Mouse (Mus musculus) brain, adult 2 months (tissue): ENCODE measurements at regions not wholly inside any gene's neighbourhood (a gene's known extent, or its start where the extent isn't known, plus 50 kb on each side); places are given as distances from the start of the nearest gene placed in this dataset.

Experiments used
- DNase-seq: peaks from one replicate; pipeline ENCODE4 v3.0.0; 2011; ENCODE audit warnings: low read depth, low spot score

- no peak for DNase-seq
These were observed 220.1 kb downstream of the Elavl2 start for GRCm38 (mm10) chr4:91180241-91181096.

DNA sequence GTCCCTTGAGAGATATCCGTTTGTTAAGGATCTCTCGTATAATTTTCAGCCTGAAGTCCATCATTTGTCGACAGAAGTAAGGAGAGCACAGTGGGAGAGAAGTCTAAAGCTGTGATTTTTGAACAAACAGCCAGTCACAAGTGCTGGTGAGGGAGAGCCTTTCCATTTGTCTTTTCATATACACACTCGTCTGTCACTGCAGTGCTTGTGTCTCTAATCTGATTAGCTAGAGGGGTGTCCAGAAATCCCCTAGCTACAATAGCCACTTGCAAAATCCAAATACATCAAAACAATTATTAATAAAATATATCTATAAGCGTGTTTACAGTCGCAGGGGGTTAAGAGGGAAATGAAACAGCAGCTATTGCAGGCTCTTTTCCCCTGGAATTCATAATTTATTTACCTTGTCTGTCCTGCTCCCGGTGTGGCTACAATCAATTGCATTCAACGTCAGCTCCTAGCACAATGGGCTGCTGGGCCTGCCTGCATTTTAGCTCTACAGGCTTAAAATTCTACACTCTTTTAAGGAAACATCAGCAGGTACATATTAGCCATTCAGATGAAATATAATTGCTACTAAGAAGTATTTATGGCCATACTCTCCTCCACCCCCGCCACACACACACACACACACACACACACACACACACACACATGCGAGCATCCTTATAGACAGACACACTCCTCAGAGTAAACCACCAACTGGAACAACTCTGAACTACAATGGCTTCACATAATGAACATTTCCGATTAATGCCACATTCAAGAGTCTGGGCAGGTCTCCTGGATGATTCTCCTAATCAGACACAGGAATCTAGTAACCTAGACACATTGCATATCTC is 236.1 kb downstream of the Elavl2 start:
- no peak for DNase-seq

DNA sequence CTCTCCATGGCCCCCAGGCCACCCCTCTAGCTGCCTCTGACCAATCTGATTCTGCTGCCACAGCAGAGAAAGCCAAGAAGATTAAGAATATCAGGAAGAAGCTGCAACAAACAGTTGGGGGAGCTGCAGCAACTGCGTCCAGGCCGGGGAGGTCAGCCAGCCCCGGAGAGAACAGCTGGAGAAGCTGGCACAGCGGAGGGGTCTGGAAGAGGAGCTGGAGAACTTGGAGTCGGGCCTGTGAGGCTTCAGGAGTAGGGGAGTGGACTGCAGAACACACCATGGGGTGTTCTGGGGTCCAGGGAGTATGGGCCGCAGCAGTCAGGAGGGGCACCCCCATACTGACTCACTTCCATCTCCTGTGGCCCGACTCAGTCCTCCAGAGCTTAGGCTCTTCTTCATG is 243.5 kb downstream of the Elavl2 start:
- no peak for DNase-seq

DNA sequence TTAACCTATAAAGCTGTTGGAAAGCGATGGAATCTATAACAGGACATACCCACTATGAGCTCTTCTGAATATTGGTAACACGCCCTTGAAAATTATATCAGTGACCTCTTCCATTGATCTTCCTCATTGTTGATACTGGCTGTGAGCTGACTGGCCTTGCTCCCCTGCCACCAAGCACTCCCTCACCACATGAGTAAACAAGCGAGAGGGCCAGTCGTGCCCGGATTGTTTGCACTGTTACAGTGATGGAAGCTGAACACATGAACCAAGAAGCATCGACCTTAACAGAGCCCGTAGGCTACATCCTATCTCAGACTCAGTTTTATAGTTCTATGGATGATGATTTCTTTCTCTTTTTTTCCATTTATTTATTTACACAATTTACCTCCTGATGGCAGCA is 255.9 kb downstream of the Elavl2 start:
- DNase-seq: no peak

GRCm38 (mm10) chr4:91143906-91144305 is 256.7 kb downstream of the Elavl2 start:
- peak; percentile 21 for DNase-seq

- peak; percentile 46 for DNase-seq
These were observed 265.3 kb downstream of the Elavl2 start for GRCm38 (mm10) chr4:91135327-91135726.

DNA sequence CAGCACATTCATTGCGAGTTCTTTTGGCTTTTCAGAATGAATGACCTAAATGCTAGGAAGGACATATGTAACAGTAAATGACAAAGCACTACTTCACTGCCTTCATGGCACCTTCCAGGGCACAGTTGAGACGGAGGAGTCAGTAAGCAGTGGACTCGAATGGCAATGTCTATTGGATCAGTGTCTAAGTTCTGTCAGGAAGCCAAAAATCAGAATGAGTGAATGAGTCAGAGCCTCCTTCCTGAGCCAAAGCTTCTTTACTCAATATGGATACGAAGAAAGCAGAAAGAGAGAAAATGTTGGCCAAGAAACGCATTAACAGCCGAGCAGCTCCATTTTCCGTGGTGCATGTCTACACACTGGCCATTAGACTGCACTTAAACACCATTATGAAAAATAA is 268.3 kb downstream of the Elavl2 start:
- peak; percentile 70 for DNase-seq

GRCm38 (mm10) chr4:91120277-91120676 is 280.3 kb downstream of the Elavl2 start:
- peak; percentile 29 for DNase-seq

DNA sequence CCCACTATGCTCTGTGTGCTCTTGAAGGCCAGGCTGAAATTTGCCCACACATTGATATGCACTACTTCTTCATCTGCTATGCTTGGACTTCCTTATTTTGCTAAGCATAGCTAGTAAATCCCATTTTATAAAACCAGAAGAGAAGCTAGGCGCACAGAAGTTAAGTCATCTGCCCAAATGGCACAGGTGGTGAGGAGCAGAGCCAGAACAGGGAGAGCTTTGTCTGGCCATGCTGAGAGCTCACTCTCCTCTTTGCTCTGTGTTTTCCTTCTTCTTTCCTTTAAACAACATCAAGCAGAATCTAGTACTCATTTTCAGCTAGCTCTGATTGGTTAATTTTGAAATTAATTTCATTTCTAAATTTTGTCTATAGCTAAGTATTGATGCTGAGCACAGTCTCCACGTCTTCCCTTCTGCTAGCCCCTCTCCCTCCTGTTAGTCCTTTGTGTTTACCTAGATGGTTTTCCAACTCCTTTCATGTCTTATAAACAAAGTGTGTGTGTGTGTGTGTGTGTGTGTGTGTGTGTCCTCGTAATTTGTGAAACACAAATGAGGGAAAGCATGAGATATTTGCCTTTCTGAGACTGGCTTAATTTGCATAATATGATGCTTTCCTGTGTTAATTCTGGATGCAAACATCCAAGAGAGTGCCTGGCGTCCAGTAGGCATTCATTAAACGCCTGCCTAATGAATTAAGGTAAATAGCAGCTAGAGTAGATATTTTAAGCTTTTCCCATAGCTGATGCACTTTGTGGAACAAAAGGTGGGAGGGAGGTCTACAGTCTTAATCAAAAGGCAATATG is 283.6 kb downstream of the Elavl2 start:
- peak; percentile 74 for DNase-seq

DNA sequence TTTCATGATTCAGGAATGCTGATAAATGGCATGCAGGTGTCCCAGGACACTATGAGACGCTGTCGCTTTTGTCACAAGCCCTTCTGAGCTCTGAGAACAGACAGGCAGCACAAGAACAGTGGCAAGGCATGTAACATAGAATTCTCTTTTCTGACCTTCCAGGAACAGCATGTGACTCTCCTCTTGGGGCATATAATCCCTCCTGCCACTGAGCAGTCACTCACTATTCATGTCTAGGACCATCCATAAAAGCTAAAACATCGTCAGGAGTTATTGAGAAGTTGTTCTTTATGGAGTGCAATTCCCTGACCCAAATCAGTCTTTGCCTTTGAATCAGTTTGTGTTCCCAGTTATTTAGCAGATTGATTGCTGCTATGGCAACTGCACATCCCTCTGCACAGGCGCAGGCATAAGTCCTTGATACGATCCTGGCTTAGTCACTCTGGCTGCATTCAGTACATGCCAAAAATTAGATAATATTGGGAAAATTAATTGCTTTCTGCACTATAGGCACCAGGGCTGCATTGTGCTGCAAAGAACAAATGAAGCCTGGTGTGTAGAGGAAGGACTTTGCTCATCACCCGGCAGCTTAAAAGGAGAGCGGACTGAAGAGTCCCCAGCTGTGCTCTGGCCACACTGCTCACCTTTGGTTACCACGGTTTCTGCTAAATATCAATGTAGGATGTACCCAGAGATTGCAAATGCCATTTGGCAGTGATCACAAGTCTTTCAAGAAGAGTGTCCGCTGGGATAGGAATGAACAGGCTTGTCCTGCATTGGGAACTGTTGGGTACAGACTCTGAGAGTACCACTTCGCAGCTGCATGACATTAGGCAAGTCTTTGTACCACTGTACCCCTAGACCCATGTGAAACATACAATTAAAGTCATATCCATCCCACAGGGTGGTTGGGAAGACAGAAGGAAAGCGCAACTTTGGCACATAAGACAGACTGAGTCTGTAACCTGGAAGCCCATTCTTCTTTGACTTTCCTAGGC is 288.6 kb downstream of the Elavl2 start:
- peak; percentile 70 for DNase-seq

- peak; percentile 96 for DNase-seq
These were observed 304.5 kb downstream of the Elavl2 start for GRCm38 (mm10) chr4:91096086-91096485.

GRCm38 (mm10) chr4:91094382-91094781 is 306.2 kb downstream of the Elavl2 start:
- peak; percentile 72 for DNase-seq

DNA sequence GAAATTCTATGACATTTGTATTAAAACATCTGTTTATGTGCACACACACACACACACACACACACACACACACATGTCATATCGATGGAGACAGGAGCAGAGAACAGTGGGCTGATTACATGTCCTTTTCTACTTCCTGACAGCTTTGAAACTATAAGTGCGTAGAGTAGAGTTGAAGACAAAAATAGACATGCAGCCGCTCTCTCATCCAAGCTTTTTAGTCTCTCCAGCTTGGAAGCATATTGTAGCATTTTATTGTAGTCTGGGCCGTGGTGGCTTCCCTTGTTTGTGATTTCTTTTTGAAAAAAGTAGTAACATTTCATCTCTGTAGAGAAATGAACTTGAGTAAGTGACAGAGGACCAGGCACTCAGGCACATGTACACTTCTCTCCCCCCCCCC is 306.7 kb downstream of the Elavl2 start:
- peak; percentile 57 for DNase-seq

- DNase-seq: peak; percentile 41
These were observed 308.3 kb downstream of the Elavl2 start for GRCm38 (mm10) chr4:91092323-91092722.

DNA sequence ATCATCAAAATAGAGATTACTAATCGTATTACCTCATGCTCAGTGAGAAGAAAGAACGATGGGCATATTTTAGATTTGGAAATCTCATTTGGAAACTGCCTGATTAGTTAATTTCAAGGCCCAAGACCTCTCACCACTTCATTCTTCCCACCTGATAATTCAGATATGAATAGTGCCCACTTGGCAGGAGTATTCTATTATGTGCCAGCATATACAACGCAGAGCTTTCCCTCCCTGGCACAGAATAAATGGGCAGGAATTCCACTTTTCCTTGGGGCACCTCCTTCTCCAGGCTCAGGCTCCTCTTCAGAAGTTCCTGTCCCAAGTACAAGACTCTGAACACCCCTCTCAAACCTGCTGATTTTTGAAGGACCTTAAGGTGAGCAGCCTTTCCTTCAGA is 308.7 kb downstream of the Elavl2 start:
- no peak for DNase-seq

GRCm38 (mm10) chr4:91083950-91084349 is 316.6 kb downstream of the Elavl2 start:
- peak; percentile 46 for DNase-seq

DNA sequence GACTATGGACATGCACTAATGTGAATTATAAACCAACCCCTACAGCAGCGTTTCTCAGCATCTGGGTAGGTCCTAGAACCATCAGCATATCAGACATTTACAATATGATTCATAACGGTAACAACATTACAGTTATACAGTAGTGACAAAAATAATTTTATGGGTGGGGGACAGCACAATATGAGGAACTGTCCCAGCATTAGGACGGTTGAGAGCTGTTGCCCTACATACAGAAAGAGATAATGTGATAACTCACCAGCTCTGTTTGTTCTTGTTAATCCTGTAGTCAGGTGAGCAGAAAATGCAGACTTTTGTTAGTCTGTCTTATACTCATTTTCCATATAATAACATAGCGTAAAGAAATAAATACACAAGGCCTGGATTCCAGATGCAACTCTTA is 319.1 kb downstream of the Elavl2 start:
- no peak for DNase-seq

- DNase-seq: peak; percentile 36
These were observed 319.8 kb downstream of the Elavl2 start for GRCm38 (mm10) chr4:91080620-91081441.

DNA sequence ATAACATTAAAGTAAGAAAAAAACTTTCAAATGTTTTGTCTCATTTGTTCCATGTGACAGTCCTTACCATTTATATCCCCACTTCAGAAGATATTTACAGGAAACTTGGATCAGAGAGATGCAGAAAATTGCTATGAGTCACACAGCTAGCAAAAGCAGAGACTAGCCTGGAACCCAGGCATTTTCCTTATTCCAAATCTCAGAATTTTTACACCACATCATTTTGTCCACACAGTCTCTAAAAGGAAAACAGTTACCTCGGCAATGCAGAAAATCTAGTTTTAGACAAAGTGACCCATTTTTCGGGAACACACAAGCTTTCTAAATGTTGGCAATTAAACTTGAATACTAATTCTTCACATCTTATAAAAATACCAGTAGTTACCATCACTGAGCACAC is 329.3 kb downstream of the Elavl2 start:
- DNase-seq: peak; percentile 59

- DNase-seq: no peak
These were observed 339.7 kb downstream of the Elavl2 start for GRCm38 (mm10) chr4:91060933-91061332.
